Mouse (Mus musculus) embryonic facial prominence, embryonic 11.5 days (tissue): ENCODE data around the gene Cacna1c. TPM values are rescaled to one million over a fixed set of nuclear protein-coding genes. Genes with fewer than 3 reads are reported as not detected.

Experiments
- ATAC-seq: fragments of 200-750 bp; cut with Nextera tagmentation; replicated peaks from 2 replicates; pipeline ENCODE4 v1.8.0; 2017; ENCODE audit warnings: low read depth; ENCODE audit not compliant: insufficient number of reproducible peaks, low FRiP score, low TSS enrichment
- DNase-seq: peaks from one replicate; pipeline ENCODE4 v3.0.0-alpha.2; 2015; ENCODE audit warnings: low spot score
- H3K27ac ChIP-seq: fragments of 300-500 bp; sonication (generic); replicated peaks from 2 replicates; pipeline ENCODE4 v1.5.1; 2014; ENCODE audit warnings: mild to moderate bottlenecking, low read depth, low read length, control low read depth
- H3K27me3 ChIP-seq: fragments of 300-500 bp; sonication (generic); 2 replicates; pipeline ENCODE4 v1.6.1; 2014; ENCODE audit warnings: mild to moderate bottlenecking, low read length, moderate library complexity, mixed read lengths; ENCODE audit not compliant: control insufficient read depth, insufficient read depth
- H3K36me3 ChIP-seq: fragments of 300-500 bp; sonication (generic); replicated peaks from 2 replicates; pipeline ENCODE4 v1.6.1; 2014; ENCODE audit warnings: low read depth, mild to moderate bottlenecking, low read length, moderate library complexity, mixed read lengths; ENCODE audit not compliant: control insufficient read depth, insufficient read depth
- H3K4me1 ChIP-seq: fragments of 300-500 bp; sonication (generic); 2 replicates; pipeline ENCODE4 v1.6.1; 2014; ENCODE audit warnings: low read length, mixed read lengths; ENCODE audit not compliant: control insufficient read depth, insufficient read depth
- H3K4me2 ChIP-seq: fragments of 300-500 bp; sonication (generic); 2 replicates; pipeline ENCODE4 v1.6.1; 2014; ENCODE audit warnings: low read depth, mild to moderate bottlenecking, control low read depth, low read length, moderate library complexity
- H3K4me3 ChIP-seq: fragments of 300-500 bp; sonication (generic); 2 replicates; pipeline ENCODE4 v1.5.1; 2014; ENCODE audit warnings: low read depth, low read length, control low read depth
- H3K9ac ChIP-seq: fragments of 300-500 bp; sonication (generic); replicated peaks from 2 replicates; pipeline ENCODE4 v1.6.1; 2014; ENCODE audit warnings: mild to moderate bottlenecking, control low read depth, low read length
- H3K9me3 ChIP-seq: fragments of 300-500 bp; sonication (generic); replicated peaks from 2 replicates; pipeline ENCODE4 v1.6.1; 2016; ENCODE audit warnings: mild to moderate bottlenecking, low read length, inconsistent platforms, mixed read lengths; ENCODE audit not compliant: control insufficient read depth
- WGBS: fragments of 180-500 bp; shearing (Covaris S2); extraction: QIAGEN DNeasy Blood & Tissue Kit; methylation state at CpG from one replicate; pipeline ENCODE4 v1.1.7; 2014; 5-methylcytosine and 5-hydroxymethylcytosine counted together
- polyA plus RNA-seq: library from polyadenylated mRNA; unstranded; fragments of >200 nt; fragmentation: Nextera tagmentation; extraction: Ambion mirVana; gene quantifications from 2 replicates; pipeline ENCODE4 v1.2.1, GENCODE M21; 2014

The Cacna1c gene
- polyA plus RNA-seq, 1 experiment from 2014 or later: 4.3 TPM

GRCm38 (mm10) chr6:119096481-119096880 lies 99.7 kb downstream of the Cacna1c start:
- no peaks in the 10 kb centered on the region for H3K27me3 ChIP-seq
- 82% methylated on average over 7 of the region's 7 CpGs for WGBS
- no peak overlapping the region for H3K27ac ChIP-seq
- no peak overlapping the region for H3K9ac ChIP-seq
- DNase-seq (no peak), ATAC-seq (no peak)
- no peaks in the 10 kb centered on the region for H3K4me1 ChIP-seq
- no peaks in the 10 kb centered on the region for H3K36me3 ChIP-seq
- no peak overlapping the region for H3K4me3 ChIP-seq
- no peaks in the 10 kb centered on the region for H3K9me3 ChIP-seq
- no peak overlapping the region for H3K4me2 ChIP-seq

DNA sequence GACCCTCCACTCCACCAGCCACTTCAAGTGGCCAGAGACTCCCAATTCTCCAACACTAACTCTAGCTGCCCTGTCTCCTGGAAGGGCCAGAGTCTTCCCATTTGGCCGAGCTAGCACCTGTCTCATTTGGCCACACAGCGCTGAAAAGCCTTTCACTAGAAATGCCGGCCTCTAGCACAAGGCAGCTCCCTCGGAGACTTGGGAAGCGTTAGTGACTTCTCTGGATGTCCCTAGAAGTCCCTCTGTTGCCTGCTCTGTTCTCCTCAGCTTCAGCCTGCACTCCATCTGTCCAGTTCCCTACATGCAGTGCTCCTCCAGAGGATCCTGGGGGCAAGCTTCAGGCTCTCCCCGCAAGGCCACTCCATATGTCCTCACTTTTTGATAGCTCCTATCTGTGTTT lies 101.1 kb downstream of the Cacna1c start:
- no peak for DNase-seq
- WGBS: 92% methylated on average over 6 of the region's 6 CpGs

DNA sequence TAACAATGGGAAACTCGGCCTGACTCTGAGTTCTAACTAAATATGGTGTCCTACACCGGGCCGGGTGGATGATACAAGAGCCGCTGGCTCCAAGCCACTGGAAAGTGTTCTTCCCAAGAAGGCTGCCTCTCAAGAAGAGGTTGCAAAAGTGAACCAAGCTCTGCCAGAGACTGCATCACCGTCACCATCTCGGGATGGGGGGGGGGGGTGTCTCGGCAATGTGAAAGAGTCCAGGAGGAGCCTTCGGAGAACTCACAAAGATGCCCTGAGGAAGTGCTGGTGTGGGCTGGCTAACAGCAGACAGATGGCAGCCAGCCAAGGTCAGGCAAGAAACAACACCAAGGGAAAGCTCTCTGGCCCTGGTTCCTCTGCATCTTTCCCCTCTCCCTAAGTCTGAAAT lies 107.0 kb downstream of the Cacna1c start:
- no peak overlapping the region for H3K9ac ChIP-seq
- H3K36me3 ChIP-seq: no peaks in the 10 kb centered on the region
- H3K4me3 ChIP-seq: no peak overlapping the region
- WGBS: 70% methylated on average over 8 of the region's 8 CpGs
- no peak for DNase-seq
- H3K27me3 ChIP-seq: no peaks in the 10 kb centered on the region
- ATAC-seq: no peak
- H3K4me1 ChIP-seq: no peaks in the 10 kb centered on the region
- no peak overlapping the region for H3K27ac ChIP-seq
- H3K4me2 ChIP-seq: no peak overlapping the region
- no peaks in the 10 kb centered on the region for H3K9me3 ChIP-seq

More for the DNA sequence above, 101.1 kb downstream of the Cacna1c start:
- Histone ChIP-seq H3K27me3 (no peaks in the 10 kb centered on the region), H3K27ac (no peak overlapping the region), H3K9me3 (no peaks in the 10 kb centered on the region), H3K9ac (no peak overlapping the region), H3K4me1 (no peaks in the 10 kb centered on the region), H3K4me2 (no peak overlapping the region), H3K36me3 (no peaks in the 10 kb centered on the region), H3K4me3 (no peak overlapping the region)
- no peak for ATAC-seq

DNA sequence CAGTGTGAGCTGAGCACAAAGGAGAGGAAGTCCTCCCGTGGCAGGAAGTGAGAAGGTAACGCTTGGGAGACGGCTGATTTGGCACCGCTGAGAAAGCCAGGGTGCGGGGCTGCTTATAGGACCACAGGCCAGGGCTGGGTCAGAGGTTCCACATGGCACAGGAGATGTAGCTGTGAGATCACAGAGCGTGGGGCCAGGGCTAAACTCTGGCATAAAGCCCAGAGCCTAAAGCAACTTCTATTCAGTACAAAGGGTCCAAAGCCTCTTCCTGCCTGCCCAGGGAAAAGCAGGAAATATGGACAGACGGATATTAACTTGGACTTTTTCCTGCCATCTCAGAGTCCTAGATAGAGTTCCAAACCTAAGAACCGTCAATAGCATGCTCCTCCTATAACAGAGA lies 107.8 kb downstream of the Cacna1c start:
- Histone ChIP-seq H3K4me3 (no peak overlapping the region), H3K9me3 (no peaks in the 10 kb centered on the region)
- WGBS: 75% methylated on average over 8 of the region's 8 CpGs

DNA sequence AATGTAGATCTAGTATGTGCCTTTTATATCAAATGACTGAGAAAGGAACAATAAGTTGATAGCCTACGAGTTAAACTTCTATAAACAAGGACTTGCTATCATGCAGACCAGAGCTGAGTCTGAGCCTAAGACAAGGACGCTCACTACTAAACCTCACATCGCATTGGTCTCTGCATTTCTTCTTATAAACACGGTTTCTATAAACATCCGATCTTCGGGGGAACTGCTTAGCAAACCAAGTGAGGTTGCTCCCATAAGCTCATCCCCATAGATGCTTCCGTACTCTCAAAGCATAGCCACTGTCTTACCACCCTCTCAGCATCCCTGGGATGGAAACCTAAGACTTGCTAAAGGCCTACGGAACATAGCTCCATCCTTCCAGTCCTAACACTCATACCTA lies 108.3 kb downstream of the Cacna1c start:
- 92% methylated on average over 8 of the region's 8 CpGs for WGBS
- H3K36me3 ChIP-seq: no peaks in the 10 kb centered on the region
- ATAC-seq (no peak), DNase-seq (no peak)
- H3K9me3 ChIP-seq: no peaks in the 10 kb centered on the region
- H3K4me3 ChIP-seq: no peak overlapping the region
- H3K9ac ChIP-seq: no peak overlapping the region
- no peak overlapping the region for H3K4me2 ChIP-seq
- H3K27me3 ChIP-seq: no peaks in the 10 kb centered on the region
- H3K27ac ChIP-seq: no peak overlapping the region
- H3K4me1 ChIP-seq: no peaks in the 10 kb centered on the region

More for the DNA sequence above, 107.8 kb downstream of the Cacna1c start:
- ATAC-seq: no peak
- H3K36me3 ChIP-seq: no peaks in the 10 kb centered on the region
- H3K27ac ChIP-seq: no peak overlapping the region
- no peak for DNase-seq
- H3K27me3 ChIP-seq: no peaks in the 10 kb centered on the region
- no peak overlapping the region for H3K9ac ChIP-seq
- H3K4me2 ChIP-seq: no peak overlapping the region
- no peaks in the 10 kb centered on the region for H3K4me1 ChIP-seq

DNA sequence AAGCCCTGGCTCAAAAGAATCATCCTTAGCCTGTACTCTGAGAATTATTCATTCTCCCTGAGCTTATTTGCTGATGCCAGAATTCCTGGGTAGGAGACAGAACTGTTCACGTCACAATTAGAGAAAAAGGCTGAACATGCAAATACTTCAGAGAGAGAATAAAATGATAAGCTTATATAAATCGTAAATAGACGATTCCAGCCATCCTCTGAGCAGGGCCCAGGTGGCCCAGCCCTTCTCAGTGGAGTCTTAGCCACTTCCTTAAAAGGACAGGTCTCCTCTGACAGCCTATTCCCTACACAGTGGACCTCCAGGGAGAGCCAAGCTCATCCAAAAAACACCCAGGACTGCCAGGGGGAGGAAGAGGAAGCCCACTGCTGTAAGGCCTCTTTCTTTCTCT lies 110.4 kb downstream of the Cacna1c start:
- H3K27ac ChIP-seq: no peak overlapping the region
- no peak for ATAC-seq
- no peak overlapping the region for H3K9ac ChIP-seq
- no peak for DNase-seq
- no peaks in the 10 kb centered on the region for H3K4me1 ChIP-seq
- 71% methylated on average over 3 of the region's 3 CpGs for WGBS
- no peaks in the 10 kb centered on the region for H3K36me3 ChIP-seq
- no peak overlapping the region for H3K4me2 ChIP-seq
- no peaks in the 10 kb centered on the region for H3K9me3 ChIP-seq
- no peak overlapping the region for H3K4me3 ChIP-seq
- H3K27me3 ChIP-seq: no peaks in the 10 kb centered on the region

DNA sequence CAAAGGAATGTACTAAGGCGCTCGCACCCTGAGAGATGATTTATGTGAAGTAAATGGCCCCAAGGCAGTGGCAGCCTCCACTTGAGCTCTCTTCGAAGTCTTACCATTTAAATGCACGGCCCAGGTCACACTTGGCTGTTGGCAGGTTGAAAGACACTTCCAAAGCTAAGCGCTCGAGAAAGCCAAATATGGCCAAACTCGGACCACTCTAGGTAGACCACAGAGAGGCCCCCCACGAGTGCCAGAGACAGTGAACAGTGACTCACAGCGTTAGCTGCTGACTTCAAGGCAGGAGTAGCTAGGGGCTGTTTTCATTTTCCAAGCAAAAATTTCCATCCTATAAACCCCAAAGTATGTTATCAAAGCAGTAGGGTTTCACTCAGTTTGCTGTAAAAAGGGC lies 111.7 kb downstream of the Cacna1c start:
- DNase-seq: no peak
- Histone ChIP-seq H3K27me3 (no peaks in the 10 kb centered on the region), H3K9me3 (no peaks in the 10 kb centered on the region), H3K36me3 (no peaks in the 10 kb centered on the region), H3K4me3 (no peak overlapping the region), H3K4me1 (no peaks in the 10 kb centered on the region), H3K27ac (no peak overlapping the region), H3K9ac (no peak overlapping the region), H3K4me2 (no peak overlapping the region)
- no peak for ATAC-seq
- whole genome bisulfite sequencing: 75% methylated on average over 9 of the region's 9 CpGs

GRCm38 (mm10) chr6:119083559-119083958 lies 112.7 kb downstream of the Cacna1c start:
- no peaks in the 10 kb centered on the region for H3K9me3 ChIP-seq
- ATAC-seq (no peak), DNase-seq (no peak)
- no peaks in the 10 kb centered on the region for H3K27me3 ChIP-seq
- H3K36me3 ChIP-seq: no peaks in the 10 kb centered on the region
- 65% methylated on average over 7 of the region's 7 CpGs for WGBS
- H3K4me2 ChIP-seq: no peak overlapping the region
- no peak overlapping the region for H3K4me3 ChIP-seq
- no peak overlapping the region for H3K27ac ChIP-seq
- no peaks in the 10 kb centered on the region for H3K4me1 ChIP-seq
- H3K9ac ChIP-seq: no peak overlapping the region
